Mouse (Mus musculus) B cell, adult 2 months (primary cell): ENCODE measurements around the gene Acvr1b.

Experiments
- DNase-seq, 2 experiments: peaks; one replicate each; pipeline ENCODE4 v3.0.0; 2022

Acvr1b gene

DNA sequence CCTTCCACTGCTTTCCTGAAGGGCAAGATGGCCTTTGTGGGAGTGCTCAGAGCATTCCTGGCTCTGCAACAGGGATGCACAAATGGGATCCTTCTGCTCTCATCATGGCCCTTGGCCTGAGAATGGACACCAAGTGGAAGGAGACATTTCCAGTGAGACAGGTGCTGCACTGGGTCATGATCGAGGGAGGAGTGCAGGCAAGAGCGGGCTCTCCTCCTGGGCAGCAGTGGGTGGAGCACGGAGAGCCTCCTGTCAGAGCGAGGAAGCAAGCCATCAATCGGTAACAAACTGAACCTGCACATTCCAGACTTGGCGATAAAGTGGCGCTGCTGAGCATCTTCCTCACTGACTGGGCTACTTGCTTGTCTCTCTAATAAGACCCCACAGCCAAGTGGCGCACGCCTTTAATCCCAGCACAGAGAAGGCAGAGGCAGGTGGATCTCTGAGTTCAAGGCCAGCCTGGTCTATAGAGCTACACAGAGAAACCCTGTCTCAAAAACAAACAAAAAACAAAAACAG lies 27.0 kb downstream of the Acvr1b start:
- no peak for DNase-seq

DNA sequence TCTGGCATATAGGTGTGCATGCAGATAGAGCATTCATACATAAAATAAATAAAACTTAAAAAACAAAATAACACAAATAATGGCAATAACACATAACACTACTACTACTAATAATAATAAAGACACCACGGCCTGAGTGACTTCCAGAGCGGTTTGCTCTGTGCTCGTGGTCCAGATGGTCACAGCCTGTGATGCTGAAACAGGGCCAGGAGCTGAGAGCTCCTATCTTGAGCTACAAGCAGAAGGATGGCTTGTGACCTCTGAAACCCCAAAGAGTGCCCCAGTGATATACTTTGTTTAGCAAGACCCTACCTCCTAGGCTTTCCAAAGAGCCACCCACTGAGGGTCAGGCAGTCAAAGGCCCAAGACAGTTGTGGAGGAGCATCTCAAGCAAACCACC lies 27.5 kb downstream of the Acvr1b start:
- no peak for DNase-seq

DNA sequence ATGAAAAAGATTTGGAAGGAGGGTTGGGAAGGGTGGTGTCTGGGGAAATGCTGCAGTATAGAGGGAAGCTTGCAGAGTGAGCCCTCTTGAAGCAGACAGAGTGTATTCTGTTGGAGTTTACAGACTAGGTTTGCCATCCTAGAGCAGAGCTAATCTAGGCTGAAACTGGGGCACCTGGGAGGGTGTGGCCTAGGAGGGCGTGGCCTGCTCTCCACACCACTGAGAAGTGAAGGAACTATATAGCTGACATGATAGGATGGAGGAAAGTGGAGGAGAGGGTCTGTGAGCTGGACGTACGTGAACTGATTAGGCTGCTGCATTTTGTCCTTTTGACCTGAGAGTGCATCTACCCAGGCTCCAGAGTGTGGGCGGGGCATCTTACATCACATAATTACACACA lies 29.8 kb downstream of the Acvr1b start:
- DNase-seq: no peak

DNA sequence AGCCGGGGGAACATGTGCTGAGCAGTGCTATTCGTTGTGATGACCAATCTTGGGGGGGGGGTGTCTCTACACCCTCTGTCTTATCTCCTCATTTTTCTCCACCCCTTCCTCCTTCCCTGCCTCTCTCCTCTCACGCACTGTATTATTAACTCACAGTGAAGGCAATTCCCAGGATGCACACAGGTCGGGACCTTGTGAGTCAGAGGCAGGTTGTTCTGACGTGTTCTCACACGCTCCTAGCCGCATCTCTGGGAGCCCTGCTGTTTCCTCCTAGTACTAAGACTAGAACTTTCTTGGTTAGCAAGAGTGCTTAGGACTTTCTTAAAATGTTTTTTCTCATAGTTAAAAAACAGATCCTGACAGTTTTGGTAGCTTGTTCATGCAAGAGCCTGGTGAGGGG lies 30.9 kb downstream of the Acvr1b start:
- no peak for DNase-seq

DNA sequence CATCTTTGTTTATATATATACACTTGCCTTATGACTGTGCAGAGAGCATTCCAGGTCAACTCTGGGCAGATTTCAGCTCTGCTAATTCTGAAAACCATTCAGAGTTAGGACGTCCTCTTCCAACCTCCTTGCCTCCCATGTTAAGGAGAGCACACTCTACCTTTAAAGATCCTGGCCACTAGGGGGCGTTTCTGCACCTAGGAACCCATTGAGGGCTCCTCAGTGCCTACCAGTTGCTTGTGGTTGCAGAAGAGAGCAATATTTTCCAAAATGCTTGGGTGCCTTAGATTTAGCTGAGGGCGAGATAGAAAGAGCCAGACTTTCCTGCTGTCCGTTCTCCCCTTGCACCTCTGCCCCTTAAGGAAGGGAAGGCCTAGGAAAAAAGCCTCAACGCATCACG lies 36.4 kb downstream of the Acvr1b start:
- DNase-seq: peak; percentile 83 to 84

DNA sequence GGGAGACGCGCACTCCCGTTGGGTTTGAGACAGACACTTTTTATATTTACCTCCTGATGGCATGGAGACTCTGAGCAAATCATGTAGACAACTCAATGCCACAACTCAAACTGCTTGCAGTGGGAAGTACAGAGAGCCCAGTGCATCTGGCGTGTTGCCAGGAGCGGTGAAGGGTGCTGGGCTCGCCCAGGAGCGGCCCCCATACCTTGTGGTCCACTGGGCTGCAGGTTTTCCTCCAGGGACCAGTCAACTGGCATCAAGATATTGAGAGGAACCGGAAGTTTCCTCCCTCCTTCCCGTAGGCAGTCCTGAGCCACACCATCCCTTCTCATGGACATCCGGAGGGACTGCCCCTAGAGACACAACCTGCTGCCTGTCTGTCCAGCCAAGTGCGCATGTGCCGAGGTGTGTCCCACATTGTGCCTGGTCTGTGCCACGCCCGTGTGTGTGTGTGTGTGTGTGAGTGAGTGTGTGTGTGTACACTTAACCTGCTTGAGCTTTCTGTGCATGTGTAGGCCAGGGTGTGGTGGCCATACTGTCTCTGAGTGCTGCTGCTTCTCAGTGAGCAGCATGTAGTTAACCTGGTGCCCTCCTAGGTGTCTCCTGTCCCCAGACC lies 37.2 kb downstream of the Acvr1b start:
- no peak for DNase-seq

DNA sequence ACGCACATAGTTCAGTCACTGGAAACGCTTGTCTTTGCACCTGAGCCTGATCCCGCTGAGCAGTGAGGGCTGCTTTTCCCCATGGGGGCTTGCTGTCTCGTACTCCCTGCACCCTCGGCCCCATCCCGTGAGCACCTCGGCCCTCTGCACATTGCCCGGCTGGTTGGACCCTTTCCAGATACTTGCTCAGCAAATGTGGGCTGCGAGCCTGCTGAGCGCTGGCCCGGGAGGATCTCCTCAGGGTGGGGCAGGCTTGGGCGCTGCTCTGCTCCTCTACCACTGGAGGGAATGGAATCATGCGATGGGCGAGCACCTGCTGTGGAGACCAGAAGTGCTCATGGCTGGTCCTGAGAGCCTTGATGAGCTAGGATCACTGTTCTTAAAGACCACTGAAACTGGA lies 38.6 kb downstream of the Acvr1b start:
- no peak for DNase-seq

DNA sequence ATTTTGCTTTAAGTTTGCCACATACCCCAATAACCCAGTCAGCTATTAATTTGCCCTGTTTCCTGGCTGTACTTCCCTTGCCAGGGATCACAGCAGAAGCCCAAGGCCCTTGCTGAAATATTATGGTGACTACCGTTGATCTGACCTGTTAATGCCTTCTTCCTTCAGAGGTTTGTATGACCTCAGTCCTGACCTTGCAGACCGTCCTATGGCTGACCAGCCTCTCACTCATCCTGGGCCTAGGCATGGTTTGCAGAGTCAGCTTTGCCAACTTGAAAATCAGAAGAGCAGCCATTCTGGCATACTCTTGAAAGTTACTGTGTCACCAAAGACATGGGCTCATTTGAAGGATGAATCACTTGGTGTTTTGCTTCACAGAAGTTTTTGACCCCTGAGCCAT lies 41.3 kb downstream of the Acvr1b start:
- DNase-seq: no peak

DNA sequence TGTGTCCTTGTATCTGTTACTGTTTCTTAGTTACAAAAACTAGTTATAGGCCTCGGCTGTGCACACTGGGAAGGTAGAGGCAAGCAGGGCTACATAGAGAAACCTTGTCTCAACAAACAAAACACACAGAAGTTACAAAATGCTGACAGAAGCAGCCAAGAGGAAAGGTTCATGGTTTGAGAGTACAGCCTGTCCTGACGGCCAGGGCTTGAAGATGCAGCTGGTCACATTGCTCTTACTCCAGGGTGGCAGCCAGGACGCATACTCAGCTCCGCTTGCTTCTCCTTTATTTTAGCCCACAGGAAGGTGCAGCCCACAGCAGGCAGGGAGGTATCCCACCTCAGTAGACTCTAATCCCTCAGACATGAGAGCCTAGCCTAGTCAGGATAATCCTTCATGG lies 42.2 kb downstream of the Acvr1b start:
- no peak for DNase-seq

DNA sequence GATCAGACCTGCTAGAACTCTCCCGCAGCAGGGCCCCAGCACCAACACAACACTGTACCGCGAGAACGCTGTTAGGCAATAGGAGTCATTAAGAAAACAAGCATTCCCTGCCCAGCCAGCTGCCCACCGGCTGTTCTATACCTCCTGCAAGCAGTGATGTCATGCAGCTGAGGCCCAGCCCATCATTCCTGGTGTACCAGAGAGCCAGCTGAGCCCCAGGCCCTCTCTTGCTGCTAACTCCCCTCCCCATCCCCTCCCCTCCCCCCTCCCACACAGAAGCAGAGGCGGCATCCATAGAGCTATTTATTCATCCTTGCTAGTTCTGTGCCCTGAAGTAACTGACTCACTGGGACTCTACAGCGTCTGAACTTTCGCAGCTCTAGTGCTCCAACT lies 47.0 kb downstream of the Acvr1b start:
- DNase-seq: no peak

DNA sequence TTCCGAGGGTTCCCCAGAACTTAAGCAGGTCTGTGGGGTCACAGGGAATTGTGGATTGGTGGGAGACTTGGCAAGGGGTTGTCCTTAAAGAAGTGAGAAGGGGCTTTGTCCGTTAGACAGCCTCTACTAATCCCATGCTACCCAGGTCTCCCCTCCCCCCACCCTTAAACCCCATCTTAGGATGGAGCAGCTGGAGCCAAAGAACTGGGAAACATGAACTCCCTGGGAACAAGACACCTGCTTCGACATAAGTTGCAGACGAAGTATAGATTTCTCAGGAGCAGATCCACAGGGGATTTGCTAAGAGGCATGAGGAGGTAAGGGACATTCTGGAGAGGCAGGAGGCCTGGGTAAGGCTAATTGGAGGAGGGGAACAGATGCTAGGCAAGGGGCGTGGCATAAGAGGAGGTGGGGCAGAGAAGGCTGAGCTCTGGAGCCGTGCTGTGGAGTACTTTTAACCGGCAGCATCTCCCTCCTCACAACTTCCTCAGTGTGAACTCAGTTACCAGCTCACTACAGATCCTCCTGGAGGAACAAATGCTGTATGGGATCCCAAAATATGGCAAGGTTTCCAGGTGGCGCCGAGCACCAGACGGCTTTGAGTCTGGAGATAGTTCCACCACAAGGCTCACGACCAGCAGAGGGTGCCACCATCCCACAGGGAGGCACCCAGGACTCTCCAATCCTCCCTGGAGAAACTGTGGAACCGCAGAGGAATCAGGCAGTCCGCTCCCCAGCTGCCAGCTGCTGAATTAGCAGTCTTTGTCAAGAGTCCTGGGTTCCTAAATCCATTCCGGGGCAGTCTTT lies 47.6 kb downstream of the Acvr1b start:
- DNase-seq: peak; percentile 80 to 83

DNA sequence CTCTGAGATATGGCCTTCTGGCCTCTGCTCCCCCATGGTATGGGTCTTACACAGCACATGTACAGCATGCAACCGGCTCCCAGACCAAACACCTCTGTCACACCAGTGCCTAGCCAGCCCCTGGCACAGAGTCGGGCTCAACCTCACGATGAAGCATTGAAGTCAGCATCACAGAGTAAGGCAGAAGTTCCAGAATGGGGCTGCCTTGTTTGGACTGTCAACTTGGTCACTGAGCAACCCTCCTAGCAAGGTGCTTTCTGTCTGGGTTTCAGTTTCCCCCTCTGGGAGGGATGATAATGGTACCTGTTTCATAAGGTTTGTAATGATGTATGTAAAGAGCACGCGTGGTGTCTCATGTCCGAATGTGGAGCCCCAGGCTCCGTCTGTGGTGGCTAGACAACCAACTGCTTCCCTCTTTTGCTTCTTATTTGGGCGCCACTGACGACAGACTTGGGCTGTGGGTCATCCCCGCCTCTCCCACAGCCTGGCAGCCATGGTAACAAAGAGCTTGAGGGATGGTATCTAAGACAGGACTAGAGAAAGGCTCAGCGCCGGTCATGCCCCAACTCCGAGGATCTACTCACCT lies 49.1 kb downstream of the Acvr1b start:
- peak; percentile 64 to 69 for DNase-seq

DNA sequence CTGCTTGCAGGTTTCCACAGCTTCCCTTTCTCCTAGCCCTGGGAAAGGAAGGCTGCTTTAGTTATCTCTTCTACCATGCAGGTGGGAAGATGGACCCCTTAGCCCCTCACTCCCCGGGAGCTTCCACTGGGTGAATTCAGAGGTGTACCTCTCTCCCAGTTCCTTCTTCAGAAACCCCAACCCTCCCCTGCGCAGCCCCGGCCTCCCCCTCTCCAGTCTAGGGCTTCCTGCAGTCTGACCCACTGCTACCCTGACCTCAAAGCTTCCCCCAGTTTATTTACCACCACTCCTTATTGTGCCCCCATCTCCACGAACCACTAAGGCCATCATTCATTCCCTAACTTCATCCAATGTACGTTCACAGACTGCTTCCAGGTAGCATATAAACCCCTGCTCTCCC lies 49.7 kb downstream of the Acvr1b start:
- DNase-seq: no peak

DNA sequence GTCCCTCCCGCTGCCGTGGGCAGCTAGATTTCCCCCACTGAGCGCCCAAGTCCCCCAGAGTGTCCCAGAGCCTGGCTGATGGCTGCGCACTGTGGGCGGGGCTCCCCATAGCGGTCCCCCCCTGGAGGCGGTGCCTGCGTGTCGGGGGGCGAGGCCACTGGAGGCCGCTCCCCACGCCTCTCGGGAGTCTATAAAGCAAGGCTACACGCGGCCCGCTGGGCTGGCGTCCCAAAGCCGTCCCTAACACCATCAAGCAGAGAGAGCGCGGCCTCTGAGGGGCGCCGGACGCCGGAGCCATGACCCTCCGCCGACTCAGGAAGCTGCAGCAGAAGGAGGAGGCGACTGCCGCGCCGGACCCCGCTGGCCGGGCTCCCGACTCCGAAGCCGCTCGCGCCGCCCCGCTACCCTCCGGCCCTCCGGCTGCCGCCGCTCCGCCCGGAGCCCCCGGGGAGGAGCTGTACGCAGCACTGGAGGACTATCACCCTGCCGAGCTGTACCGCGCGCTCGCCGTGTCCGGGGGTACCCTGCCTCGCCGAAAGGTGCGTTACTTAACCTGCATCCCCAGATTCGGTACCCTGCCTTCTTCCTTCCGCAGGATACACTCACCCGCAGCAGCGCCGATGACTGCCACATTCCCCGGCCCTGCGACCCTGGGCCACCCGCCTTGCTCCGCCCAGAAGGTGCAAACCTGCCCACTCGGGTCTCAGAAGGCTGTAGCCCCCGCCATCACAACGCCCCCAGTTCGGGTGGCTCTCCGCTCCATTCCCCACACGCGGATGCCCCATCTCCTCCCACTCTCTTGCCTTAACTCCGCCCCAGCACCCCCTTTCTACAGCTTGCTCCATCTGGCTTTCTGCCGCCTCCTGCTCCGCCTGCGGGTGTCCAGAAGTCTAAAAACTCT lies 50.4 kb downstream of the Acvr1b start, which contains the start of gene Grasp:
TSS of gene Grasp (plus strand) at position 183 of the 901 bp plus-strand sequence.
- DNase-seq: peak; percentile 93

DNA sequence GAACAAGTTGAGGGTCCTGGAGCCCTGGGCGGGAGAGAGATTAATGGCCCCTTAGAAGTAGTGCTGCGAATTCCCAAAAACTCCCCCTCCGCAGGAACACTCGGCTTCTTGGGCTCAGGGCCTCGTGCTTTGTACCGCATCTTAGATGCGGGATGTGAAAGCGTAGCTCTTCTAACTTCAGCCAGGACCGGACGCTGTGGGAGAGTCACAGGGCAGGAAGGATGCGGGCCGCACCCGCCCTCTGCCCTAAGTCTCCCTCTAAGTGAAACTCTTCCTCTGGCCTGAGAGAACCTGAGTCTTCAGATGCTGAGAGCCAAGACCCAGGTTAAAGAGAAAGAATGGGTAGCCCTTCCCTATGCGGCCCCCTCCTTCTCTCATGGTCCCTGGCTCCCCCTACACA lies 51.1 kb downstream of the Acvr1b start:
- DNase-seq: peak in 1 of 2 experiments; percentile 44

DNA sequence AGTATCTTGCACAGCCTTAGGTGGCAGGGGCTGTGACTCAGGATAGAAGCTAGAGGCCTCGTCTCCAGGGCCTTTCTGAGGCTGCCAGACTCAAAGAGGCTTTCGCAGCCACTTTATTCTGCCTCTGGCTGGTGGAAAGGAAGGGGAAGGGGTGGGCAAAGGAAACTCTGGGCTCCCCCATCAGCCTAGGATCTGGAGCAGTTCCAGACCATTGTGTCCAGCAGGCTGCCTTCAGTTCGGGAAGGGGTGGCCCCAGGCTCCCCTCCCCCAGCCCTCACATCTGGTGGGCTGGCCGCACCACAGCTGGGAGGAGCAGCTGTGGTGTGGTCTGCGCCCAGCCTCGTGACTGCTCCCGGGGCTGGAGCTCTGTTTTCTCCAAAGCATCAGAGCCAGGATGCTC lies 54.1 kb downstream of the Acvr1b start:
- no peak for DNase-seq

DNA sequence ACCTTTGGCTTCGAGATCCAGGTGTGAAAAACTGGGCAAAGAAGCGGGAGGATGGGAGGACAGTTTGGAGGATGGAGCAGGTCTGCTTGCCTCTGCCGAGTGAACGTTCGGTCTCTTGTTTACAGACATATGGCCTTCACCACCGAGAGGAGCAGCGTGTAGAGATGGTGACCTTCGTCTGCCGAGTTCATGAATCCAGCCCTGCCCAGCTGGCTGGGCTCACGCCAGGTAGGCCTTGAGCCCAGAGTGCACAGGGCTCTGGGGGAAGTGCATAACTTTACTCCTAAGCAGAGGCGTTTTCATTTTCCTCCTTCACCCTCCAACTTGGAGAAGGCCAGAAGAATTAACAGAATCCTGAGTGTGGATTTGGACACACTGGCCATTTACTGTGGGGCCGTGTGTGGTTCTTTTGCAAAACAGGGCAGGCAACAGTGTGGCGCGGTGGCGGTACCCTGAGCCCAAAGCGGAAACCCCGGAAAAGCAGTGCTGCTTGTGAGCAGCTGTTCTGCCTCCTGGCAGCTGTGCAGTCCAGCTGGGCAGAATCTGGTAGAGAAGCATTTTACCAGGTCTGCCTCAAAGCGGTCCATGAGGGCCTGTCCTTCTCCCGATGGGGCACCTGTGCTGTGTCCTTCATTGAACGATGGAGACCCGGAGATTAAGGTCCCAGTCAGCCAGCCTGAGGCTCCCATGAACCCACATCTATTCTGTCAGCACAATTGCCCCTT lies 55.2 kb downstream of the Acvr1b start:
- DNase-seq: no peak

DNA sequence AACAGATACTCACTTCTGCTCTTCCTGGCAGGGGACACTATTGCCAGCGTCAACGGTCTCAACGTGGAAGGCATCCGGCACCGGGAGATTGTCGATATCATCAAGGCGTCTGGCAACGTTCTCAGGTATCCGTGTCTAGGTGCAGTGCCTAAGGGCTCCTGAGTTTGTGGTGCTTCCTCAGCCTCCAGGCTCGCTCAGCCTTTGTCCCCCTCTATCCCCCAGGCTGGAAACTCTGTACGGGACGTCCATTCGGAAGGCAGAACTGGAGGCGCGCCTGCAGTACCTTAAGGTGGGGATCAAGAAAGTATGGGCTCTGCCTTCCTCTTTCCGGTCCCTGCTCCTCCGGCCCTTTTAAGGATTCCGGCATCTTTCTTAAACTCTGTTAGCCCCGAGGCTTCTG lies 56.6 kb downstream of the Acvr1b start:
- DNase-seq: no peak

DNA sequence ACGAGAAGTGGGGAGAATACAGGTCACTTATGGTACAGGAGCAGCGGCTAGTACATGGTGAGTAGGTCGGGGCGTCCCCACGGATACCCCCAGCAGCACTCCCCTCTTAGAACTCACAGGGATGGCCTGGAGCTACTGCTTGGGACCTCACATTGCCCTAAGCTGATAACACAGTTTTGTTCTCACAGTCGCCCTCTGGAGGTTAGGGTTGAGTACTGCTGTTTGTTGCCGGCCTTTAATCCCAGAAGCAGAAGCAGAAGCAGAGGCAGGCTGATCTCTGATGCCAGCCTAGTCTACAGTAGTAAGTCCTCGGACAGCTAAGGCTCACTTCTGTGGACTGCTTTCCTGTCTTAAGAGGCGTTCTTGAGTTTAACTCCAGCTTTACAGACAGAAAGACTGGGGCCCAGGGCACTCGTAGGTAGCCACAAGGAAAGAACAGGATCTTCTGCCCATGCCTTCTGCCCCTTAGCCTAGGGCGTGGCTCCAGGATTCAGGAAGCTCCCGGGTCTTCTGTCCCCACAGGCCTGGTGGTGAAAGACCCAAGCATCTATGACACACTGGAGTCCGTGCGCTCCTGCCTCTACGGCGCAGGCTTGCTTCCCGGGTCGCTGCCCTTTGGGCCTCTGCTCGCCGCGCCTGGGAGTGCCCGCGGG lies 57.3 kb downstream of the Acvr1b start:
- DNase-seq: peak; percentile 81 to 85

DNA sequence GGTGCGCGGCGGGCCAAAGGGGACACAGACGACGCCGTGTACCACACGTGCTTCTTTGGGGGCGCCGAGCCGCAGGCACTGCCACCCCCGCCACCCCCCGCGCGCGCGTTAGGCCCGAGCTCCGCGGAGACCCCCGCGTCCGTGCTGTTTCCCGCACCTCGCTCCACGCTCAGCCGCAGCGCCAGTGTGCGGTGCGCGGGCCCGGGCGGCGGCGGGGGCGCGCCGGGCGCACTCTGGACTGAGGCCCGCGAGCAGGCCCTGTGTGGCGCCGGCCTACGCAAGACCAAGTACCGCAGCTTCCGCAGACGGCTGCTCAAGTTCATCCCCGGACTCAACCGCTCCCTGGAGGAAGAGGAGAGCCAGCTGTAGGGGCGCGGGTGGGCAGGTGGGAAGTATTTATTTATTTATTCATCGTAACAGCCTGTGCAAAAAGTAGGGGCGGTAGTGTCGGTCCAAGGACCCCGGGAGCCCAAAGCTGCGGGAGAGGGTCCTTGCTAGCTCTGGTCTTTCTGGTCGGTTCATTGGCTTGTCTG lies 57.8 kb downstream of the Acvr1b start:
- DNase-seq: no peak

DNA sequence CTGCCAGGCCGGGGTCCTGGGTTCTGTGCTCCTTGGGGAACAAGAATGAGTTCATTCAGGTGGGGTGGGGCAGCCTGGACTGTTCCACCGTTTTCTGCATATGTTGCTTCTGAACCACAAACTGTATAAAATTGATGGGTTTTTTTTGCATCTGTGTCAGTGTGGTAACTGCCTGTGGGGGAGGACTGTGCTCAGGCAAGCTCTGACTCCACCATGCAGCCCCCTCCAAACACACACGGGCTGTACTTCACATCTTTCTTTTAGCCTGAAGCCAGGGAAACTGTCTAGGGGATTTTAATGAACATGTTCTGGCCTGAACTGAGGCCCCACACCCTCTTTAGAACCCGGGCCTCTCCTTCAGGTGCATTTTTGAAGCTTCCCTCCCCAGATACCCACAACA lies 58.7 kb downstream of the Acvr1b start:
- no peak for DNase-seq
